Mouse (Mus musculus): ENCODE results near the gene Dip2c. TPM values are rescaled to one million over a fixed set of nuclear protein-coding genes. Genes with fewer than 3 reads are reported as not detected.

The Dip2c gene
- polyA plus RNA-seq, 1 experiment from 2014 or later = 11.7 TPM

DNA sequence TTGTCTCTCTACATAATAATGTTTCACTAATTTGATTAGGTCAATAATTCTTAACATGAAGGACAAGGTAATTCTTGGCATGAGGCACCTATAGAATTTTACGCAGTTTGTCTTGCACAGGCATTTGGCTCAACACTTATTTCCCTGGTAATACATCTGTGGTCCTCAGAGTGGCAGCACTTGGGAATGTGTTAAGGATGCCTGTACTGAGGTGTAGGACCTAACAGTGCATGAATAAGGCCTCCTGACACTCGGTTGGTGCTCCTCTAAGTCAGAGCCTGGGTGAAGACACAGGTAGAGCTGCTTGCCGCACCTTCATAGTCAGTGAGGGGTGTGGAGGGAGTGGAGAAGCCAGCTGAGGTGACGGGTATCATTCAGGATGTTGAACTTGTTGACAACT lies 407.0 kb downstream of the Dip2c start:
- Histone ChIP-seq H3K4me1 (ENCODE audit: control insufficient read depth, insufficient read depth, low read length) (no peaks in the 10 kb centered on the region), H3K9ac (ENCODE audit: low read depth, low read length) (no peak overlapping the region), H3K4me3 (ENCODE audit: low read depth, low read length) (no peak overlapping the region), H3K4me2 (ENCODE audit: low read depth, low read length) (no peak overlapping the region), H3K27me3 (replicated peaks; ENCODE audit: control insufficient read depth, insufficient read depth, low read length) (no peaks in the 10 kb centered on the region), H3K36me3 (ENCODE audit: control insufficient read depth, insufficient read depth, low read length) (peaks cover 64% of the 10 kb centered on the region), H3K27ac (replicated peaks; ENCODE audit: low read depth, low read length) (no peak overlapping the region), H3K9me3 (ENCODE audit: control insufficient read depth, low read length) (no peaks in the 10 kb centered on the region)
- no peak for DNase-seq (ENCODE audit: low spot score)
- no peak for ATAC-seq (ENCODE audit: low read depth)
- 89% methylated on average over 4 of the region's 4 CpGs for WGBS

DNA sequence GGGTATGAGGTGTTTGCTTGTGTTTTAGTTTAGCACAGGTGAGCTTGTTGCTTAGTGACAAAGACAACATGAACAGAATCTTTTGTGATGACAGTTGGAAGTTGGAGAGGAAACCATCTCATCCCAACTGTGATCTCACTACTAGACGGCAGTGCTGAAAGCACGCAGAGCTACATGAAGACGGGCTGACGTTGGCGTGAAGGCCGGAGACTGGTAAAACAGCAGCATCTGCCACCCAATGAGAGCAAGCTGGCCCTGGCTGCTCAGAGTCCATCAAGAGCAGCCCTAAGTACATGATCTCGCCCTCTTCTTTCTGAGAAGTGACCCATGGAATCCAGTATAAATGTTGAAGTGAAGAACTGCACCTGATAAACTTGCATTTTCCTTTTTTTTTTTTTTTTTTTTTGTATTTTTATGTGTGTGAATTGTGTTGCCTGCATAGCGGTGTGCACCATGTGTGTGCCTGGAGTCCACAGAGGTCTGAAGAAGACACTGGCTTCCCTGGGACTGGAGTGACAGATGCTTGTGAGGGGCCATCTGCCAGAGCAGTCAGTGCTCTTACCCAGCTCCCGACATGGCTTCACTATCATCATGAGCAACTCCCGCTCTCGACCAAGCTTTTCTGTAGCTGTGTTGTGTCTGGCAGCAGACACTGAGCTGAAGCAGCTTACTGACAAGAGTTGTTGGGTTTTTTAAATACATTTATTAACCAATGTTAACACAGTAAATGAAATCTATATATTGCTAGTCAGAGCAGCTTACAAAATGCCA lies 408.0 kb downstream of the Dip2c start:
- Histone ChIP-seq H3K27me3 (replicated peaks; ENCODE audit: control insufficient read depth, insufficient read depth, low read length) (no peaks in the 10 kb centered on the region), H3K36me3 (ENCODE audit: control insufficient read depth, insufficient read depth, low read length) (peaks cover 75% of the 10 kb centered on the region)

DNA sequence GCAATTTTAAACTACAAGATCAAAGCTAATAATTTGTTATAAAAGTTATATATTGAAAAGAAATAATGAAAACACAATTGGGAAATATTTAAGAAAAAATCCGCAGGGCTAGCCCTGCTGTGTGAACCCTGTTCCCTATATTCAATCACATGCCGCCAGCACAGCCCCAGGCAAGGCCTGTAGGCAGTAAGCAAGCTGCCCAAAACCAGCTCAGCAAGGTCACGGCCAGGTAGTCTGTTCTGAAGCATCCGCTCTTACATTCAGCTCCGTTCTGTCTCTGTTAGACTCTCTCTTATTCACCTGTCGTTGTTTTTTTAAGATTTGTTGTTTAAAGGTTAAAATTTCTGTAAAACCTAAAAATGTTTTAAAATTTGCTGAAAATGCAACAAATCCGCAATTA lies 409.9 kb downstream of the Dip2c start:
- no peak overlapping the region for H3K4me3 ChIP-seq (ENCODE audit: low read depth, low read length)
- ATAC-seq (ENCODE audit: low read depth) = no peak
- H3K27ac ChIP-seq (replicated peaks; ENCODE audit: low read depth, low read length) = no peak overlapping the region
- no peaks in the 10 kb centered on the region for H3K27me3 ChIP-seq (replicated peaks; ENCODE audit: control insufficient read depth, insufficient read depth, low read length)
- DNase-seq (ENCODE audit: low spot score) = no peak
- peaks cover 94% of the 10 kb centered on the region for H3K36me3 ChIP-seq (ENCODE audit: control insufficient read depth, insufficient read depth, low read length)
- no peaks in the 10 kb centered on the region for H3K9me3 ChIP-seq (ENCODE audit: control insufficient read depth, low read length)
- WGBS = 92% methylated on average over 7 of the region's 7 CpGs
- no peaks in the 10 kb centered on the region for H3K4me1 ChIP-seq (ENCODE audit: control insufficient read depth, insufficient read depth, low read length)
- no peak overlapping the region for H3K9ac ChIP-seq (ENCODE audit: low read depth, low read length)
- H3K4me2 ChIP-seq (ENCODE audit: low read depth, low read length) = no peak overlapping the region

More for the DNA sequence above, 408.0 kb downstream of the Dip2c start:
- WGBS = 97% methylated on average over 11 of the region's 11 CpGs
- no peak overlapping the region for H3K9ac ChIP-seq (ENCODE audit: low read depth, low read length)
- ATAC-seq (ENCODE audit: low read depth) = no peak
- no peak overlapping the region for H3K4me3 ChIP-seq (ENCODE audit: low read depth, low read length)
- no peak overlapping the region for H3K27ac ChIP-seq (replicated peaks; ENCODE audit: low read depth, low read length)
- H3K4me2 ChIP-seq (ENCODE audit: low read depth, low read length) = no peak overlapping the region
- DNase-seq (ENCODE audit: low spot score) = no peak
- H3K4me1 ChIP-seq (ENCODE audit: control insufficient read depth, insufficient read depth, low read length) = no peaks in the 10 kb centered on the region
- no peaks in the 10 kb centered on the region for H3K9me3 ChIP-seq (ENCODE audit: control insufficient read depth, low read length)

DNA sequence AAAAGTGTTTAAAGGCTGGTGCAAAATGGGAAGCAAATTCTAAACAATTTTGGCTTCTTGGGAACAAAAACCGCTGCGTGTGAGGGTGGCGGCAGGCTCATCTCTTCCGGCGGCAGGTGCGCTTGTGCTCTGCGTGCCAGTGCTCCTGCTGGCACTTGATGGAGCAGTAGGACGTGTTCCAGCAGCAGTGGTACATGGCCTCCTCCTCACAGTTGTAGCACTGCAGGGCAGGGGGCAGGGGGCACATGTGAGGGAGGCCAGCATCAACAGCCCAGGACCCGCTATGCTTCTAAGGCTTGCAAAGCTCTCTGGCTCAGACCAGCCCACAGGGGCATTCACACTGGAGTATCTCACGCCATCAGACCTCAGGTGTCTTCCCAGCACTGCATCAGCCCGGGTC lies 410.4 kb downstream of the Dip2c start:
- WGBS = 83% methylated on average over 10 of the region's 11 CpGs
- DNase-seq (ENCODE audit: low spot score) = no peak
- ATAC-seq (ENCODE audit: low read depth) = no peak

DNA sequence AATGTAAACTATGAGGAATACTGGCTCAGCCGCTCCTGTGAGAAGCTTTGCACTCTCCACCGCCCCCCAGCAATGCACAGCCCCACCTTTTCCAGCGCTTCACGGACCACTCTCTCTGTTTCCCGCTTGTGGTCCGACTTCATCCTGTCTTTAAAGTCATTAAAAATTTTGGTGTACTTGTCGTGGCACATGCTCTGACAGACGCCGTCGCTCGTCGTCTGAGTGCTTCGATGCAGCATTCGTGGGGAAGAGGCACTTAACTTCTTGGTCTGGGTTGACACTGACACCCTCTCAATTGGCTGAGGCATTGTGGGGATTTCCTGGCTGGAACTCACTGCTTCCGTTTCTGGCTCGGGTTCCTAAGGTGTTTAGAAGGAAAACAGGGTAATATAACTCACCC lies 413.0 kb downstream of the Dip2c start:
- WGBS = 87% methylated on average over 16 of the region's 16 CpGs
- Histone ChIP-seq H3K4me1 (ENCODE audit: control insufficient read depth, insufficient read depth, low read length) (no peaks in the 10 kb centered on the region; the same call in 1 of the 2 replicates), H3K9me3 (ENCODE audit: control insufficient read depth, low read length) (no peaks in the 10 kb centered on the region), H3K4me3 (ENCODE audit: low read depth, low read length) (no peak overlapping the region), H3K27ac (replicated peaks; ENCODE audit: low read depth, low read length) (no peak overlapping the region), H3K9ac (ENCODE audit: low read depth, low read length) (no peak overlapping the region), H3K36me3 (ENCODE audit: control insufficient read depth, insufficient read depth, low read length) (peaks cover 94% of the 10 kb centered on the region), H3K4me2 (ENCODE audit: low read depth, low read length) (no peak overlapping the region), H3K27me3 (replicated peaks; ENCODE audit: control insufficient read depth, insufficient read depth, low read length) (no peaks in the 10 kb centered on the region)
- ATAC-seq (ENCODE audit: low read depth) (no peak), DNase-seq (ENCODE audit: low spot score) (no peak)

More for the DNA sequence above, 410.4 kb downstream of the Dip2c start:
- H3K4me2 ChIP-seq (ENCODE audit: low read depth, low read length) = no peak overlapping the region
- no peak overlapping the region for H3K4me3 ChIP-seq (ENCODE audit: low read depth, low read length)
- H3K9ac ChIP-seq (ENCODE audit: low read depth, low read length) = no peak overlapping the region
- no peaks in the 10 kb centered on the region for H3K9me3 ChIP-seq (ENCODE audit: control insufficient read depth, low read length)
- H3K36me3 ChIP-seq (ENCODE audit: control insufficient read depth, insufficient read depth, low read length) = peaks cover 95% of the 10 kb centered on the region
- no peak overlapping the region for H3K27ac ChIP-seq (replicated peaks; ENCODE audit: low read depth, low read length)
- H3K27me3 ChIP-seq (replicated peaks; ENCODE audit: control insufficient read depth, insufficient read depth, low read length) = no peaks in the 10 kb centered on the region
- H3K4me1 ChIP-seq (ENCODE audit: control insufficient read depth, insufficient read depth, low read length) = no peaks in the 10 kb centered on the region

DNA sequence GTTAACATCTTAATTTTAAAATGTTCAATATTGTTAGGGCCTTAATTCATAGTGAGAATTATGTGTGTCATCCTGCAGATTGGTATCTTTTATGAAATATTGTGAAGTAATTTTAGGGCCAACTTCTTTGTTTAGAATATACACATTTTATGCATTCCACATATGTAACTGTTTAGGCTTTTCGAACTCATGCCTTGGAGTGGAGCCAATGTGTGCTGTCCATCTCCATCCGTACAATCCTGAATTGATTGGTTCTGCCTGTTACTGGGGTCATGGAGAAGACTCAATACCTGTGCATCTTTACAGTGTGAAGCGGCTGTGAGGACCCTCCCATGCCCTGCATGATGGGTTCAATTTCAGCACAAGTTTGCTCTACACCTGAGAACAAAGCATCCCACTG lies 416.5 kb downstream of the Dip2c start:
- ATAC-seq (ENCODE audit: low read depth) (no peak), DNase-seq (ENCODE audit: low spot score) (peak; percentile 63)
- no peak overlapping the region for H3K9ac ChIP-seq (ENCODE audit: low read depth, low read length)
- no peaks in the 10 kb centered on the region for H3K27me3 ChIP-seq (replicated peaks; ENCODE audit: control insufficient read depth, insufficient read depth, low read length)
- no peaks in the 10 kb centered on the region; the same call in 1 of the 2 replicates for H3K4me1 ChIP-seq (ENCODE audit: control insufficient read depth, insufficient read depth, low read length)
- H3K9me3 ChIP-seq (ENCODE audit: control insufficient read depth, low read length) = no peaks in the 10 kb centered on the region
- H3K4me3 ChIP-seq (ENCODE audit: low read depth, low read length) = no peak overlapping the region
- WGBS = 40% methylated on average over 3 of the region's 3 CpGs
- no peak overlapping the region for H3K27ac ChIP-seq (replicated peaks; ENCODE audit: low read depth, low read length)
- H3K36me3 ChIP-seq (ENCODE audit: control insufficient read depth, insufficient read depth, low read length) = peaks cover 97% of the 10 kb centered on the region
- H3K4me2 ChIP-seq (ENCODE audit: low read depth, low read length) = no peak overlapping the region

DNA sequence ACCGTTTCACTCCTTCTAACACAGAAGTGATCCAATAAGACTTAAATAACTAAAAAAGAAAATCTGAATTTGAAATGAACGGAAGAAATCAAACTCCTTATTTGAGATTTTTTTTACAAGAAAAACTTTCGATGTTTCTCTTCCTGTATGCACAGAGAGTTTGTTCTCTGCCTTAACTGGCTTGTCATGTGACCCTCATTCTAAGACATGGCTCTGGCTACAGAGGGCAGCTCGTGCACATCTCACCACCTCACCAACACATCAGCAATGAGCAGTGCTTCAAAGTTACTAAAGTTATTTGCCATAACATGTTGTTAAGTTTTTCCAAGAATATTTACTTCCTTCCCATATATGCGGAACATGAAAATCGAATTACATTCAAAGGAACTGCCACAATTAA lies 418.3 kb downstream of the Dip2c start:
- no peak overlapping the region for H3K27ac ChIP-seq (replicated peaks; ENCODE audit: low read depth, low read length)
- no peak overlapping the region for H3K9ac ChIP-seq (ENCODE audit: low read depth, low read length)
- no peak overlapping the region for H3K4me3 ChIP-seq (ENCODE audit: low read depth, low read length)
- peaks cover 84% of the 10 kb centered on the region for H3K36me3 ChIP-seq (ENCODE audit: control insufficient read depth, insufficient read depth, low read length)
- no peaks in the 10 kb centered on the region for H3K9me3 ChIP-seq (ENCODE audit: control insufficient read depth, low read length)
- no peaks in the 10 kb centered on the region; the same call in 1 of the 2 replicates for H3K4me1 ChIP-seq (ENCODE audit: control insufficient read depth, insufficient read depth, low read length)
- no peaks in the 10 kb centered on the region for H3K27me3 ChIP-seq (replicated peaks; ENCODE audit: control insufficient read depth, insufficient read depth, low read length)
- WGBS = 92% methylated on average over 6 of the region's 6 CpGs
- no peak for DNase-seq (ENCODE audit: low spot score)
- H3K4me2 ChIP-seq (ENCODE audit: low read depth, low read length) = no peak overlapping the region
- ATAC-seq (ENCODE audit: low read depth) = no peak

DNA sequence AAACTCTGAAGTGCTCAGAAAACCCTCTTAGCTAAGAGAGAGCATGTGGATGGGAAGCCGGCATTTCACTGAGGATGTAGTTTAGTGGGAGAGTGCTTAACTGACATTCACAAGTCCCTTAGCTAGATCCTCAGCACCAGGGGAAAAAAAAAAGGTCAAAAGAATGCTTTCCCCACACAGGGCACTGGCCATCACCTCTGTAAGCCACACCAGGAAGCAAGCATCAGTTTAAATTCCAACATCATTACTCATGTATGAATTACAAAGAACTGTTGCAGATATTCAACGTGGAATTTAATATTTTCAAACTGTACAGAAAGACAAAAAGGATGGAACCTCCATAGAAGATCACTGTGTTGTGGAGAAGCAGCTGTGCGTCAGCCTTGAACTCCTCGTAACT lies 419.1 kb downstream of the Dip2c start:
- DNase-seq (ENCODE audit: low spot score) (no peak), ATAC-seq (ENCODE audit: low read depth) (peak; percentile 28; the same call in 1 of the 2 replicates)
- H3K9ac ChIP-seq (ENCODE audit: low read depth, low read length) = no peak overlapping the region
- H3K4me1 ChIP-seq (ENCODE audit: control insufficient read depth, insufficient read depth, low read length) = no peaks in the 10 kb centered on the region; the same call in 1 of the 2 replicates
- no peaks in the 10 kb centered on the region for H3K9me3 ChIP-seq (ENCODE audit: control insufficient read depth, low read length)
- peaks cover 77% of the 10 kb centered on the region for H3K36me3 ChIP-seq (ENCODE audit: control insufficient read depth, insufficient read depth, low read length)
- no peak overlapping the region for H3K27ac ChIP-seq (replicated peaks; ENCODE audit: low read depth, low read length)
- H3K27me3 ChIP-seq (replicated peaks; ENCODE audit: control insufficient read depth, insufficient read depth, low read length) = no peaks in the 10 kb centered on the region
- WGBS = 72% methylated on average over 4 of the region's 4 CpGs
- H3K4me3 ChIP-seq (ENCODE audit: low read depth, low read length) = no peak overlapping the region
- no peak overlapping the region for H3K4me2 ChIP-seq (ENCODE audit: low read depth, low read length)

DNA sequence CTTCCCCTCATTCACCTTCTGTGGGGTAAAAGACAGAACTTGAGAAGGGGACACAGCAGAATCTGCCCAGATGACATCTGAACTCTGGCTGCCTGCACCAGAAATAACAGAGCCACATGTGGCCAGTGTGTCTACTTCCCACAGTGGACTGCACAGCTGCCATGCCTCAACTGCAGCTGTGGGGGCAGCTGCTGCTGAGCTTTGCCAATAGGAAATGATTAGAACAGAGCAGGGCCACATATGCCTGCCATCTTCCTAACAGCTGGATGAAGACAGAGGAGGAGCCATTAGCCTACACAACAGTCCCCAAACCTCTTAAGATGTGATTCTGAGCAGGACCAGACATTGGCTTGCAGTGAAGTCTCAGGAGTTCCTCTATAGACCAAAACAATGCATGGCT lies 419.5 kb downstream of the Dip2c start:
- no peak overlapping the region for H3K4me3 ChIP-seq (ENCODE audit: low read depth, low read length)
- peaks cover 72% of the 10 kb centered on the region for H3K36me3 ChIP-seq (ENCODE audit: control insufficient read depth, insufficient read depth, low read length)
- H3K9ac ChIP-seq (ENCODE audit: low read depth, low read length) = no peak overlapping the region
- no peaks in the 10 kb centered on the region for H3K27me3 ChIP-seq (replicated peaks; ENCODE audit: control insufficient read depth, insufficient read depth, low read length)
- no peaks in the 10 kb centered on the region for H3K9me3 ChIP-seq (ENCODE audit: control insufficient read depth, low read length)
- DNase-seq (ENCODE audit: low spot score) (peak; percentile 64), ATAC-seq (ENCODE audit: low read depth) (peak; percentile 74)
- H3K4me2 ChIP-seq (ENCODE audit: low read depth, low read length) = no peak overlapping the region
- no peaks in the 10 kb centered on the region; the same call in 1 of the 2 replicates for H3K4me1 ChIP-seq (ENCODE audit: control insufficient read depth, insufficient read depth, low read length)
- no peak overlapping the region for H3K27ac ChIP-seq (replicated peaks; ENCODE audit: low read depth, low read length)

All from embryonic facial prominence, embryonic 14.5 days (tissue).